In the genomic region with DNA sequence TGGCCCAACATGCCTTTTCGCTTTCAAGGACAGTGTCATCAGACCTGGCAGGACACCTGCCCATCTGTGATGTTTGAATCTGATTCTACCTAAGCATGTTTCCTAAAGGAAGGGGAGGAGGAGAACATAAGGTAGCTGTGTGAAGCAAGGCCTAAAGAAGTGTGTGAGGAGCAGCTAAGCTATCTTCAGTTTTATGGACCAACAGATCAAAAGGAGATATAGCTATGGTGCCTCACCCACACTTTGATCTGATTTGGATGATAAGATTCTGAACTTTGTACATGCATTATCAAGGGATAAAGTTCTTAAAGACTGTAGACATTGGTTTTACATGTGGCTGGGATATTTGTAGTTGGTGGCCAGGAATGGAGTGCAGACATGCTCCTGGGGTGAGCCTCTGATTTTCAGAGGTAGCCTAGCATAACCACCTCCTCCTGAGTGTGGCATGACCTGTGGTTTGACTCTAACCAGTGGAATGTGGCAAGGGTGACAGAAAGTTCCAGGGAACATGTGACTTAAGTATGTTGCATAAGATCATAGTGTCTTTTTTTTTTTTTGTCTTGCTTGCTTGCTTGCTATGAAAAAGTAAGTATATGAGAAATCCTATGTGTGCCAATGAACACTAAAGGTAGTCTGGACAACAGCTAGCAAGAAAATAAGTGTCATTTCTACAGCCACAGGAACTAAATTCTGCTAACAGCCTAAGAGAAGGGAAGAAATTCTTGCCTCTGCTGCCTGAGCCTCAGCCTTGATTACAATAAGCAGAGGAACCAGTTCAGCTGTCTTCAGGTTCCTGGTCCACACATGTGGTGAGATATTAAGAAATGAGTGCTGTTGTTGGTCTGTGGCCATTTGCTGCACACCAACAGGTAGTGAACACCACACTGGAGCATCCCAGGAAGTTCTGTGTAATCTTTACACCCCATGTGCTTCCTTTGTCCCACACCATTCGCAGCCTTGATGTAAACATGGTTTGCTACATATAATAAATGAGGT, we compare ENCODE assay signal across 1 mouse cellular context.
TF ChIP-seq lines count a peak whose summit lies in the region.

No protein-coding gene starts in this region.

TF ChIP-seq in CH12.LX, 34 proteins besides CTCF, POLR2A, EP300 and RAD21 (continued from another document):
- no peak for TF ChIP-seq KAT2A (IDR thresholded peaks at IDR 0.05; ENCODE audit: insufficient replicate concordance, low read length)
- no peak for TF ChIP-seq E2F4 (IDR thresholded peaks at IDR 0.05; ENCODE audit: insufficient replicate concordance, low read depth, low read length)
- TF ChIP-seq GABPA (IDR thresholded peaks at IDR 0.05; ENCODE audit: insufficient replicate concordance, low read depth, low read length) = no peak
- no peak for TF ChIP-seq MAZ (IDR thresholded peaks at IDR 0.05; ENCODE audit: low read depth, low read length)
